In the genomic region with DNA sequence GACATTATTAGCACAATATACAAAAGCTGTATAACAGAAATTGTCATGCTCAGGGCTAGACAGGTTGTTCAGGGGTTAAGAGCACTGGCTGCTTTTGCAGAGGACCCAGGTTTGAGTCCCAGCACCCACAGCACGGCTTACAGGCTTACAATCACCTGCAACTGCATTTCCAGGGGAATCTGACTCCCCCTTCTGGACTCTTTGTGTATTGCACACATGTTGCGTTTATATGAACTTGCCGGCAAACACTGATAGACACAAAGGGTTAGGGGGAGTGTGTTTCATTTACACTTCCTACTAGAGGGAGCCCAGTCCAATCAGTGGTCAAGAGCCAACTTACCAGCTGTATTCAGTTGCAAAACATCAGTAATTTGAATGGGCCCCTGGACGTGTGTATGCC, we compare ENCODE assay signal across 21 mouse cellular contexts. TPM values are rescaled to one million over a fixed set of nuclear protein-coding genes. Genes with fewer than 3 reads are reported as not detected.
DNase-seq lines count a peak whose midpoint lies in the region; ATAC-seq and TF ChIP-seq lines count a peak whose summit lies in the region.
"Had no signal": no experiment of that assay in that cellular context is flagged by ENCODE, and none has a peak within 500 bp of the region (broad histone marks: within the 10 kb centered on the region; RNA-seq: fewer than 3 reads in every experiment).

No protein-coding gene starts in this region.

- WGBS in heart, adult 2 months = 86% methylated on average over 4 of the region's 4 CpGs
- WGBS in lung, embryonic 14.5 days = 79% methylated on average over 4 of the region's 4 CpGs
- 83% methylated on average over 4 of the region's 4 CpGs for WGBS in stomach, postnatal 0 days

- no peak overlapping the region for H3K27ac ChIP-seq in heart, adult 2 months
- no peak overlapping the region for H3K27ac ChIP-seq in lung, embryonic 14.5 days (ENCODE audit: low read depth)
- H3K27ac ChIP-seq in stomach, postnatal 0 days (replicated peaks) = no peak overlapping the region
- H3K27ac ChIP-seq: embryonic facial prominence, embryonic 12.5 days; heart, embryonic 15.5 days; hindbrain, embryonic 12.5 days; intestine, embryonic 15.5 days; limb, embryonic 15.5 days; lung, embryonic 15.5 days had no signal

- no peak overlapping the region for H3K4me2 ChIP-seq in lung, embryonic 14.5 days
- no peak overlapping the region for H3K4me2 ChIP-seq in stomach, postnatal 0 days (replicated peaks; ENCODE audit: low read depth)
- H3K4me2 ChIP-seq: embryonic facial prominence, embryonic 12.5 days; heart, embryonic 15.5 days; hindbrain, embryonic 12.5 days; intestine, embryonic 15.5 days; limb, embryonic 15.5 days; lung, embryonic 15.5 days had no signal

- no peak overlapping the region for H3K9ac ChIP-seq in heart, adult 2 months (ENCODE audit: low read depth, low read length)
- no peak overlapping the region for H3K9ac ChIP-seq in lung, embryonic 14.5 days
- no peak overlapping the region for H3K9ac ChIP-seq in stomach, postnatal 0 days (ENCODE audit: low read length)
- H3K9ac ChIP-seq: embryonic facial prominence, embryonic 12.5 days; heart, embryonic 15.5 days; hindbrain, embryonic 12.5 days; intestine, embryonic 15.5 days; limb, embryonic 15.5 days; lung, embryonic 15.5 days had no signal

- H3K4me1 ChIP-seq in heart, adult 2 months (ENCODE audit: control insufficient read depth, insufficient read depth, low read length) = no peaks in the 10 kb centered on the region
- no peaks in the 10 kb centered on the region for H3K4me1 ChIP-seq in lung, embryonic 14.5 days (ENCODE audit: insufficient read depth)
- H3K4me1 ChIP-seq in stomach, postnatal 0 days (replicated peaks; ENCODE audit: control insufficient read depth, insufficient read depth) = no peaks in the 10 kb centered on the region
- H3K4me1 ChIP-seq: embryonic facial prominence, embryonic 12.5 days; heart, embryonic 15.5 days; hindbrain, embryonic 12.5 days; limb, embryonic 15.5 days; lung, embryonic 15.5 days had no signal

- no peaks in the 10 kb centered on the region for H3K9me3 ChIP-seq in lung, embryonic 14.5 days (ENCODE audit: low read depth, low read length)
- no peaks in the 10 kb centered on the region for H3K9me3 ChIP-seq in stomach, postnatal 0 days (ENCODE audit: control insufficient read depth, low read length)
- H3K9me3 ChIP-seq: heart, embryonic 15.5 days; intestine, embryonic 15.5 days; limb, embryonic 15.5 days; lung, embryonic 15.5 days had no signal

- no peak overlapping the region for H3K4me3 ChIP-seq in heart, adult 2 months
- no peak overlapping the region for H3K4me3 ChIP-seq in lung, embryonic 14.5 days (ENCODE audit: low read depth, low read length)
- no peak overlapping the region for H3K4me3 ChIP-seq in stomach, postnatal 0 days (ENCODE audit: low read depth, low read length)
- H3K4me3 ChIP-seq: embryonic facial prominence, embryonic 12.5 days; heart, embryonic 15.5 days; hindbrain, embryonic 12.5 days; intestine, embryonic 15.5 days; limb, embryonic 15.5 days; lung, embryonic 15.5 days had no signal

- peak; percentile 25; the same call in 1 of the 2 replicates for TF ChIP-seq CTCF in heart, adult 2 months (IDR thresholded peaks at IDR 0.05)
- peak; percentile 21; the same call in 1 of the 2 replicates for TF ChIP-seq CTCF in lung, embryonic 14.5 days (IDR thresholded peaks at IDR 0.05; ENCODE audit: low read depth)
- peak; percentile 41 for TF ChIP-seq CTCF in stomach, postnatal 0 days (IDR thresholded peaks at IDR 0.05; ENCODE audit: low read depth)

- no peak for ATAC-seq in lung, embryonic 14.5 days (ENCODE audit: insufficient read depth)
- ATAC-seq in stomach, postnatal 0 days (ENCODE audit: low FRiP score, low TSS enrichment) = no peak
- ATAC-seq: forebrain, embryonic 16.5 days; intestine, embryonic 15.5 days; midbrain, embryonic 16.5 days had no signal

- no peak for TF ChIP-seq POLR2A in heart, adult 2 months (IDR thresholded peaks at IDR 0.05; ENCODE audit: insufficient read depth, low read depth, low read length)

- no peaks in the 10 kb centered on the region for H3K27me3 ChIP-seq in heart, adult 2 months (ENCODE audit: control insufficient read depth, insufficient read depth, low read length)
- no peaks in the 10 kb centered on the region for H3K27me3 ChIP-seq in lung, embryonic 14.5 days (ENCODE audit: insufficient read depth, low read length)
- no peaks in the 10 kb centered on the region for H3K27me3 ChIP-seq in stomach, postnatal 0 days (ENCODE audit: control insufficient read depth, insufficient read depth, low read length)
- H3K27me3 ChIP-seq: embryonic facial prominence, embryonic 12.5 days; heart, embryonic 15.5 days; hindbrain, embryonic 12.5 days; intestine, embryonic 15.5 days; limb, embryonic 15.5 days; lung, embryonic 15.5 days had no signal

- TF ChIP-seq EP300 in heart, adult 2 months (IDR thresholded peaks at IDR 0.05; ENCODE audit: insufficient read depth, low read depth, low read length) = no peak
- TF ChIP-seq EP300 in stomach, postnatal 0 days (optimal IDR thresholded peaks at IDR 0.05) = no peak

- H3K79me2 ChIP-seq in heart, adult 2 months (replicated peaks; ENCODE audit: control insufficient read depth, insufficient read depth, low read length) = no peaks in the 10 kb centered on the region

- intact Hi-C loops in heart, adult 2 months (cut with DNase I) = no loop called here
- intact Hi-C loops in heart, postnatal 14 days (cut with DNase I) = no loop called here

- DNase-seq in heart, adult 2 months = no peak
- no peak for DNase-seq in heart, postnatal 14 days
- DNase-seq in lung, embryonic 14.5 days = no peak
- no peak for DNase-seq in lung, postnatal 14 days
- DNase-seq in WW6 (ENCODE audit: low read depth, low spot score) (peak; percentile 29), MN1 (ENCODE audit: low spot score) (no peak)
- DNase-seq in stomach, postnatal 0 days (ENCODE audit: low spot score) = no peak
- DNase-seq in neural tube, embryonic 10.5 days (ENCODE audit: extremely low spot score, low spot score) = no peak
- DNase-seq: adrenal gland, adult 8-10 months; cerebellum, adult 8-10 months; heart, adult 18-20 months; right cerebral cortex, postnatal 14 days; thymus, postnatal 25 days had no signal

- no peaks in the 10 kb centered on the region for H3K36me3 ChIP-seq in heart, adult 2 months (ENCODE audit: control insufficient read depth, insufficient read depth, low read length)
- no peaks in the 10 kb centered on the region for H3K36me3 ChIP-seq in lung, embryonic 14.5 days (ENCODE audit: insufficient read depth)
- H3K36me3 ChIP-seq in stomach, postnatal 0 days (ENCODE audit: control insufficient read depth, insufficient read depth, low read length) = no peaks in the 10 kb centered on the region
- H3K36me3 ChIP-seq: embryonic facial prominence, embryonic 12.5 days; heart, embryonic 15.5 days; hindbrain, embryonic 12.5 days; intestine, embryonic 15.5 days; limb, embryonic 15.5 days; lung, embryonic 15.5 days had no signal

RNA-seq across cellular contexts. Expression of a gene that starts 37.7 kb away (rescaled TPM):
- total RNA-seq in heart, adult 2 months (2021) = 10 to 100 TPM; 21.0 to 23.3 TPM
- polyA plus RNA-seq in heart, adult 2 months (2012; rRNA removed) = 12.2 and 18.1 TPM in 2 replicates
- 10 to 100 TPM; 20.8 to 22.0 TPM for total RNA-seq in heart, postnatal 14 days (2021)
- 19.8 and 21.8 TPM in 2 replicates for polyA plus RNA-seq in lung, embryonic 14.5 days (2014; fragmentation: Nextera tagmentation; extraction: Ambion mirVana)
- polyA plus RNA-seq in stomach, postnatal 0 days (2015; fragmentation: Nextera tagmentation; extraction: Ambion mirVana) = 21.0 and 25.0 TPM in 2 replicates

RNA-seq across cellular contexts. Expression of a gene that starts 52.9 kb away (rescaled TPM):
- total RNA-seq in heart, adult 2 months (2021) = 10 to 100 TPM; 18.4 to 19.2 TPM
- 19.2 and 23.0 TPM in 2 replicates for polyA plus RNA-seq in heart, adult 2 months (2012; rRNA removed)
- total RNA-seq in heart, postnatal 14 days (2021) = 10 to 100 TPM; 20.4 to 21.5 TPM
- 124 and 130 TPM in 2 replicates for polyA plus RNA-seq in lung, embryonic 14.5 days (2014; fragmentation: Nextera tagmentation; extraction: Ambion mirVana)
- 67.9 and 70.4 TPM in 2 replicates for polyA plus RNA-seq in stomach, postnatal 0 days (2015; fragmentation: Nextera tagmentation; extraction: Ambion mirVana)
